19 mouse cellular contexts compared by ENCODE assay signal in genomic region chr5:37158408-37158807, GRCm38 (mm10).
"Had no signal": no experiment of that assay in that cellular context is flagged by ENCODE, and none has a peak within 500 bp of the region (broad histone marks: within the 10 kb centered on the region; RNA-seq: fewer than 3 reads in every experiment).

No protein-coding gene starts in this region.

- H3K4me1 ChIP-seq: liver, embryonic 12.5 days; liver, embryonic 15.5 days had no signal

- H3K4me3 ChIP-seq: limb, embryonic 10.5 days; limb, embryonic 13.5 days; liver, embryonic 12.5 days; liver, embryonic 15.5 days; midbrain, embryonic 12.5 days; midbrain, embryonic 15.5 days; neural tube, embryonic 12.5 days; neural tube, embryonic 15.5 days; stomach, embryonic 15.5 days had no signal

- DNase-seq: kidney, adult 18-20 months; kidney, adult 9 months; kidney, postnatal 14 days; kidney, postnatal 4 days; liver; lung, adult 18-20 months; right cerebral cortex, adult 18-20 months; right cerebral cortex, postnatal 14 days; right cerebral cortex, postnatal 4 days had no signal

- ATAC-seq: intestine, embryonic 16.5 days; liver, embryonic 12.5 days; midbrain, embryonic 15.5 days had no signal
